Mouse (Mus musculus) kidney, postnatal 4 days (tissue): Measurements from ENCODE around the gene Ppp1r8.

Experiments
- DNase-seq, 2 experiments: peaks; one replicate each; pipeline ENCODE4 v3.0.0; 2021; ENCODE audit warnings: mixed read lengths in 2 of 2

Ppp1r8 gene

DNA sequence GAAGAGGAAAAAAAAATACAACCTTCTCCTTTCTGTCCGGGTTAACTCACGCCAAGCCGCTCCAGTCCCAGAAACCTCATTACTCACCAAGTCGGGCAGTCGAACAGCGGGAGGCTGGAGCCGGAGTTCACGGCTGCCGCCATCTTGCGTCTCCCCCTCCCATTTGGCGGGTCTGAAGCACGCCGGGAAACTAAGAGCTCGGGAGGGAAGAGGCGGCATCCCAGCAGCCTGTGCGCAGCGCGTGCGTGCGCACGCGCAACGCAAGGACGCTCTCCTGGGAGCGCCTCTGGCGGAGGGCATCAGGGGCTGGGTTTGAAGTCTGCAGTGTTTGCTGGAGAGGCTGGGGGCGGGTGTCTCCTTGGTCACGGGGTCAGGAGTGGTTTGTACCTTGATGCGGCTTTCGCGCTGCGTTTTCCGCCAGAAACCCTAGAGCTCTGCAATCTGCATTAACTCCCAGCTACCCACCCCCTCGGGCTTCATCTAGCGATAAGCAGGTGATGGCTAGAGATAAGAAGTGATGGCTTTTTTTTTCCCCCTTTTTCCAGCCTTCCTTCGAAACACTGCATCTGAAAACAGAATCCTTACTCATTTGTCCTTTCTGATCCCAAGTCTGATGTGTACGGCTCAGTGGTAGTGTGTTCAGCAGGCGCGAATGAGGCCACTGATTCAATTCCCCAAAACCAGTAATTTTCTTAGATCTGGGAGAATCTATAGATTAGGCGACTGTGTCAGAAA is at the start of gene Ppp1r8:
Gene Ppp1r8, minus strand, starts transcription at position 200 of the 735 bp plus-strand sequence.
- peak; percentile 88 to 94 for DNase-seq

DNA sequence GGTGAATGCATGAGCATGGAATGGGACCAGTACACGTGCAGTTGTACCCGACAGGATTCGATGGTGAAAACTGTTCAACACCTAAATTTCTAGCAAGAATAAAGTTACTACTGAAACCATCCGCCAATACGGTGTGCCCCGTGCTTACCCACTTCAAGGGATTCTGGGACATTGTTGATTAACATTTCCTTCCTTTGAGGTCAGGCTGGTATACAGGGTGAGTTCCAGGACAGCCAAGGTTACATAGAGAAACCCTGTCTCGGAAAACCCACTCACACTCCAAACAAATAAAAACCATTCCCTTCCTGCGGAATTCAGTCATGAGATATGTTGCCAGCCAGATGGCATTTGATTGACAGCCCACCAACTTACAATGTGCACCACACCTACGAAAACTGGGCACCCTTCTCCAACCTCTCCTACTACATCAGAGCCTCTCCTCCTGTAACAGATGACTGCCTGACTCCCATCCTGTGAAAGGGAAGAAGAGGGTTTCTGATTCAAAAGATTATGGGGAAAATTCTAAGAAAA is 41.9 kb upstream of the Ppp1r8 start:
- DNase-seq: no peak

DNA sequence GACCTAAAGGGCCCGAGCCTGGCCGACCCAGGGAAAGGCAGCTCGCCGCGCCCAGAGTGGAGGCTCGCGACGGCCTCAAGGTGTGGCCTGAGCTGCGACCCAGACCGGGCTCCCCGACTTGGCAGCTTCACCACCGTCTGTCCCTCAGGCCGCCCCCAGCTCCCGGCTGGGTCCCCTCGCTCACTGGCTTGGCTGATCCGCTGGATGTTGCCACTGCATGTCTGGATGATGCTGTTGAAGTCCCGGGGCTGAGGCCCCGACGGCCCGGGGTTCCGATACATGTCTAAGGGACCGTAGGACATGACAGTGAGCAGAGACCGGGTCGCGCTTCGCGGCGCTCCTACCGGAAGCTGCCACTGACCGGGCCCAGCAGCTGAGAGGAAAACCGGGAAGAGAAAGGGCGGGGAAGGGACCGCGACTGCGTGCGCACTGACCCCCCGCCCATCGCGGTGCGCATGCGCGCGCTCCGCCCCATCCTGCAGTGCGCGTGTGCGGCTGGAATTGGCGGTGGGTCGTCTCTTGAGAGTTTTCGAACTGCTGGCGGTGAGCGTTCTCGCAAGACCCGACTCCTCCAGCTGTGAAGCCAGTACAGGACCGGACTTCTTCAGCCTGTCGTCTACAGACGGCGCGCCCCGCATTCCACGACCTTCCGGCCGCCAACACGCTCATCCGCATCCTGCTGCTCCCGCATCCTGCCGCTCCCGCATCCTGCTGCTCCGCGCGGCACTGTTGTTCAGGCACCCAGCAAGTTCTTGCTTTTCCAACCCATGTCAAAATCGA is 41.3 kb upstream of the Ppp1r8 start, which contains the start of gene Stx12:
Gene Stx12, minus strand, starts transcription at position 446 of the 780 bp plus-strand sequence.
- peak; percentile 91 to 95 for DNase-seq

DNA sequence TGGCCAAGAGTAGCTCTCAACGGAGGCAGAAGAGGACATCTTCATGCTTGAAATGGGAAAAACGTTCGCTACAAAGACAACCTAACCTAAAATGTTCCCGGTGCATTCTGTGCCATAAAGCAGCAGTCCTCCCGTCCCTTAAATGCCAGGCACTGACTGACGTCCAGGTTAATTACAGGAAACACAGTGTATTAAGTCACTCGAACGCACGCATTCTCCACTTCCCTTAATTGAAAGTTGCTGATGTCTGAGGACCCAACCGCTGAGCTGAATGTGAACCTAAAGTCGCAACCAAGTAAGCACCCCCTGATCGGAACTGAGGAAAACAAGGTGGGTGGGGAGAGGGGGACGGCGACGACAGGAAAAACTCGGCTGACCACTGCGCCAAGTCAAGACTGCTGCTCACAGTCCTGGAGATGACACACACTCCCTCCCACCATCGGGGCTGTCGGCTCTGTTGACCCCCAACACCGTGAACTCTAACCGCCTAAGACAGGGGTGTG is 40.6 kb upstream of the Ppp1r8 start:
- DNase-seq: no peak

DNA sequence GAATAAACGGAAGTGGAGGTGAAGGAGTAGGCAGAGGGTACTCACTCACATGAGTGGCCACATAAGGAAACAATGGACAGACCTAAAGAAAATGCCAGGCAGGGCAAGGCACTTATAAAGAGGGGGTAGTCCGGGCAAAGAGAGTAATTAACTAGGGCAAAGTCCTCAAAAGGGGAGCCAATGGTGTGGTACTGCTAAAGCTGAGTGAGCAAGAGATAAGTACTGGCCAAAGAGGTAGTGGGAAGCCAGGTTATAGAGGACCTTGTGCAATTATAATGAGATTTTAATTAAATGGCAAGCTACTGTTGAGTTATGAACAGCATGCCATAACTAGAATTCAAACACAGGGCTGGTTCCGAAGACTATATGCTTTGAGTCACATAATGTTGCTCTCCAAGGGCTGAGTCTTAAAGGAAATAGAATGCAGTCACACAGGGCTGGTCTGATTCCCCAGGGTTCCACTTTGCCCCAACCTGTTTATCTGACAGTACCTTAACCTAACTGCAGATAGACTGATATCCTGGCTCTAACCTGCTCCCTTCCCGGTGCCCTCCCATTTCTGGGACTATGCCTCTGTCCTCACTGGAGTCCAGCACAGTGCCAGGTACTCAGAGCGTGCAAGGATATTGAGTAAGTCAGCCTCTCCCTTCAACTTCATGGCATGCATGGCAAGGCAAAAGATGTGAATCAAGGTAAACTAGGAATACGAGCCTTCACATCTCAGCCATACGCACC is 31.6 kb upstream of the Ppp1r8 start:
- no peak for DNase-seq

DNA sequence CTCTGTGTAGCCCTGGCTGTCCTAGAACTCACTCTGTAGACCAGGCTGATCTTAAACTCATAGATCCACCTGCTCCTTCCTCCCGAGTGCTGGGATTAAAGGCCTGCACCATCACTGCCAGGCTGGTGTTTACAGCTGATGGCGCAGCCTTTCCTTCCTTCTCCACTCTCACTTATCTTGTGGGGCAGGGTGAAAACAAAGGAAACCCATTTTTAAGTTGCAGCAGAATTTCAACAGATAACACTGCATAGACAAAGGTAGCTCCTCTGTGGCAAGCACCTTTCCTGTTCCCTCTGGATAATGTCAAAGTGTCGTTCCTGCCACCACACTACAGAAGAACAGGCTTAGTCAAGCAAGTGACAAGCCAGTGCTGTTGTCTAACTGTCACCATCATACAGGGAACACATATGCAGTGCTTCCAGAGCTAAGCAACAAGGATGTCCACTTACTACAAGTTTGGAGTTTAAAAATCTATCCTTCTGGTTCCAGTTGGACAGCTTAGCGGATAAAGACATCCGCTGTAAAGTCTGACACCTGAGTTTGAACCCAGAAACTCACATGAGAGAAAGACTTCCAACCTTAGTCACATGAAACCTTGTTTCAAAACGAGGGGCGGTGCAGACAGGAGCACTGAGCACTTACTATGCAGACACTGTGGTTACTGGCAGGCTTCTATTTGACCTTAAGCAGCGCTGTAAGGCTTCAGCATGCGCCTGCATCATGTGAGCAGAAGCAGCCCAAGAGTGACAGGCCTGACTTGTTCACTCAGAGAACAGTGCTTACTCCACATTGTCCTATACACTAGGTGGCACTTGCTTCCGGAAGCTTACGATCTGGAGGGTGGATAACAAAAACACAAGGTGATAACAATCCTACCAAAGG is 30.8 kb upstream of the Ppp1r8 start:
- DNase-seq: peak in 1 of 2 experiments; percentile 9

- DNase-seq: no peak
Observed at GRCm38 (mm10) chr4:132871116-132871515, 28.1 kb upstream of the Ppp1r8 start.

- DNase-seq: no peak
Observed at GRCm38 (mm10) chr4:132864856-132865255, 21.9 kb upstream of the Ppp1r8 start.

GRCm38 (mm10) chr4:132863012-132863411 is 20.0 kb upstream of the Ppp1r8 start:
- no peak for DNase-seq

GRCm38 (mm10) chr4:132860880-132861279 is 17.9 kb upstream of the Ppp1r8 start:
- DNase-seq: no peak

GRCm38 (mm10) chr4:132843705-132844071 is 719 bp upstream of the Ppp1r8 start:
- no peak for DNase-seq

DNA sequence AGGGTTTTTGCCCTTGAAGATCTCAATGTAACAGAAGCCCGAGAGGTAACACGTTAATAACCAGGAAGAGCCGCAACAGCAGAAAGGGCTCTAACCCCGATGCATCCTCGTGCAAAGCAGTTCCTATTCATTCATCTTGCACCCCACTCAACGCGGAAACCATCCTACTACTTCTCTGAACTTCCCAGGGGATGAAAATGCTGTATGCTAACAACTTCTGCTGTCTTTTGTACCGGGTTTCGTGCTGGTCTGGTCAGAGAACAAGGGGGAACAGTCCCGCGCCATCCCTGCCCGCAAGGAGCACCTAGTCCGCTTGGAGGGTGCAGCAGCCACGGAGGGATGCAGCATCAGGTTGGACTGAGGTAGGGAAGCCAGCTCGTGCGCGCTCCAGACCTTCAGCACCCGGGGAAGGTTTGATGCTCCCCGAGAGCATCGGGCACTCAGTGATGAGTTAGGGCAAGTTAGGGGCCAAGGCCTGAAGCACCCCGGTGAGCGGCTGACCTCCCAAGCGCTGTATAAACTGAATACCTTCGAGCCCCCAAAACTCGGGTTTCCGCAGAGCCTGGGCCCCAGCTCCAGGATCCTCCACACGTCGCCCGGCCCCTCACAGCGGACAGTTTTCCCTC is 575 bp downstream of the Ppp1r8 start:
- peak; percentile 34 to 57 for DNase-seq

GRCm38 (mm10) chr4:132841493-132841892 is 1.5 kb downstream of the Ppp1r8 start:
- DNase-seq: no peak

DNA sequence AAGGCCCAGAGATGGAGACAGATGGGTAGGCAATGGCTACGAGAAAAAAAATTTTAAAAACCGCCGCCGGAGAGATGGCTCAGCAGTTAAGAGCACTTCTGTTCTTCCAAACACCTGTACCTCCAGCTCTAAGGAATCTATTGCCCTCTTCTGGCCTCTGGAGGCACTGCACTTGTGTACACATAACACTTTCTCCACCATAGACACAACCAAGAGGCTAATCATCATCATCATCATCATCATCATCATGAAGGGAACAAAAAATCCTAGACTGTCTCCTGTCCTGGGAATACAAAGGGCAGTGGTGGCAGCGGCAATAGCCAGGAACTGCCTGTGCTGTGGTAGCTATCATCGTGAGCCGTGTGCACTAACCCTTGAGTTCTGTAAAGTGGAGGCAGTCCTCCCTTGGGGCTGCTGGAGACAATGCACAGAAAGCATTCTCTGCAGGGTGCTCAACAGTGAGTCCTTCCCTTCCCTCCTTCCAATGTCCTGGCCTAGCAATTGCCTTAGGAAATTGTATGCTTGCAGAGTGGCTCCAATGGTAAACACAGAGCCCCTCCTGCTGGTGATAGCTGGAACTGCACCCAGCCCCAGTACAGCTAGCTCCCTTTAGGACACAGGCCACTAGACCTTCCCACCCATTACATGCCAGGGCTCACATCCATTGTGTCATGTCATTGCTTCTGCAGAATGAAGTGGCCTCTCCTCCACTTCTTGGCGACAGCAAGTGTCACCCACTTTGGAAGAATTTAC is 19.2 kb downstream of the Ppp1r8 start:
- DNase-seq: peak; percentile 84 to 88

DNA sequence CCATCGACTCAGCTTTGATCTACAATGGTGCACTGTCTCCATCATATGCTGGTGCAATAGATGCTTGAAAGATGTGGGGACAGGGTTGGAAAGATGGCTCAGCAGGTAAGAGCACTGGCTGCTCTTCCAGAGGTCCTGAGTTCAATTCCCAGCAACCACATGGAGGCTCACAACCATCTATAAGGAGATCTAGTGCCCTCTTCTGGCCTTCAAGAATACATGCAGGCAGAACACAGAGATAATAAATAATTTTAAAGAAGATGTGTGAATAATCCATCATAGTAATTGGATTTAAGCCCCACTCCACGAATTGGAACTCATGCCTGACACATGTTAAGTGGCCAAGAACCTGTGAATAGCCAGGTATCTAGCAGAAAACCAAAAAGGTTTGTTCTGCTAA is 24.5 kb downstream of the Ppp1r8 start:
- DNase-seq: no peak

DNA sequence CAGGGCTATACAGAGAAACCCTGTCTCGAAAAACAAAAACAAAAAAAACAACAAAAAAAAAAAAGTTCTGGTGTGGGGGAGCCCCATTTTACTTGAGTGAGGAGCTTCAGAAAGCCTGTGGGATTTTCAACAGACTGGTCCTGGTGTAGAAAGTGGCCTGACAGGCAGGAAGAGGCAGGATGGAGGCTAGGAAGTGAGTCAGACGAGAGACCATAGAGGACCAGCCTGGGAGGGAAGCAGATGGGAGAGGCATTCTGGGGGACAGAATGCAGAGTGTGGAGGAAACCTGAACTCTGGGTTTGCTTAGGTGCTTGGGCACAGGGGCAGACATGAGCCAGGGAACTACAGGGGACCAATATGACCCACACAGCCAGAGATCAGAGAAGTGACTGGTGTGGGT is 26.1 kb downstream of the Ppp1r8 start:
- DNase-seq: no peak

DNA sequence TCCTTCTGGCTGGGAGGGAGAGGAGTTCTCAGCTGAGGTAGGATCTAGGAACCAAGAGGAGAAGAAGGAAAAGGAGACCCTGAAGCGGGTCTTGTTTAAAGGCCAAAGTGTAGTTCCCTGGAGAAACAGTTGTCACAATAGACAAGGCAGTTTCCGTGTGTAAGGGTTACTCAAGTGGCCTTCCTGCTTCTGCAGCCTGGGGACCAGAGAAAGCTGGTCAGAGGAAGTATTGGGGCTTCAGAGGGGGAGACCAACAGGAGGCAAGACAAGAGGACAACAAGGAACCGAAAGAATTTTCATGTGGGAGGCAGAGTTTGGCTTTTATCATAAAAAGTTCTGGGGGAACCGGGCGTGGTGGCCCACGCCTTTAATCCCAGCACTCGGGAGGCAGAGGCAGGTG is 26.6 kb downstream of the Ppp1r8 start:
- DNase-seq: no peak

GRCm38 (mm10) chr4:132809621-132810020 is 33.3 kb downstream of the Ppp1r8 start:
- no peak for DNase-seq

DNA sequence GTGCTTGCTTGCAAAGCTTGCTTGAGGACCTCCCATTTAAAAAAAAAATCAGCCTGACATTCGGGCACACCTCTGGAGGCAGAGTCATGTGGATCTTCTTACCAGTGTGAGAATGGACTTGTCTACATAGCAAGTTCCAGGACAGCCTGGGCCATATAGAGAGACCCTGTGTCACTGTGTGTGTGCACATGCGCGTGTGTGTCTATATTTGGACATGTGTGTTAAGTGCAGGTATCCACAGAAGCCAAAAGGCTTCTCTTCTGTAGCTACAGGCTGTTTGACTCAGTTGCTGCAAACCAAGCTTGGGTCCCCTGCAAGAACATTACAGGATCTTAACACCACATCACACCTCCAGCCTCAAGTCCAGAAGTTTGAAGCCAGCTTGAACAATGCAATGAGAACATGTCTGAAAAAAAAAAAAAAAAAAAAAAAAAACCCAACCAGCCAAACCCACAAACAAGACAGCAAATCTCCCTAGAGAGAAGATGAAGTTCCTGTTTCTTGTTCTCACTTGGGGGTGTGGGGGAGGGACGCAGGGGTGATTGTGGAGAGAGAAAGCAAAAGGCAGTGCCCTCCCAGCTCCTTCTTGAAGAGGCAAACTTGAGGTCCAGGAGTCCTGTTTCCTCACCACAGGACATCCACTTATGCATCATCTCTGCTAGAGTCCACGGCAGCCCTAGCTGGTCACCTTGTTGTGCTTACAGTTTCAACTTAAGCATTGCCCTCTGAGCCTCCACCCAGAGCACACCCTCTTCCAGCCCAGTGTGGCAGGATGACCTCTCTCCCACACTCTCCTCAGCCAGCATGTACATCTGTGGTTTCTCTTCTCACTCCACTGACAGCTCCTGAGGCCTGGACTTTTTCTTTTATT is 35.0 kb downstream of the Ppp1r8 start:
- no peak for DNase-seq
